Mouse (Mus musculus): ENCODE measurements around the gene P2ry14. TPM values are rescaled to one million over a fixed set of nuclear protein-coding genes. Genes with fewer than 3 reads are reported as not detected.
A peak's percentile ranks its signal among the peaks of the same experiment; 100 is the strongest.
"Not testable (repeated sequence)": the region's sequence is repeated elsewhere in the genome, so short reads cannot be mapped to it uniquely, and the experiment has no call there.

P2ry14 gene
- polyA plus RNA-seq, 1 experiment from 2014 or later: 1.9 TPM

- DNase-seq (ENCODE audit: extremely low spot score, low spot score): no peak
- H3K36me3 ChIP-seq (replicated peaks): no peaks in the 10 kb centered on the region; the same call in 1 of the 2 replicates
- WGBS: 13% methylated on average over 6 of the region's 6 CpGs
- no peaks in the 10 kb centered on the region for H3K27me3 ChIP-seq (ENCODE audit: poor library complexity, severe bottlenecking)
- H3K27ac ChIP-seq: no peak overlapping the region
- H3K4me3 ChIP-seq: no peak overlapping the region
- H3K4me1 ChIP-seq: peaks cover 18% of the 10 kb centered on the region
- no peaks in the 10 kb centered on the region for H3K9me3 ChIP-seq
Measured at GRCm38 (mm10) chr3:59080293-59080916, 73.0 kb downstream of the P2ry14 start.

- Histone ChIP-seq H3K27ac (no peak overlapping the region), H3K4me3 (no peak overlapping the region), H3K9me3 (no peaks in the 10 kb centered on the region), H3K36me3 (replicated peaks) (no peaks in the 10 kb centered on the region; the same call in 1 of the 2 replicates), H3K27me3 (ENCODE audit: poor library complexity, severe bottlenecking) (no peaks in the 10 kb centered on the region), H3K4me1 (peaks cover 18% of the 10 kb centered on the region)
- peak; percentile 49 for DNase-seq (ENCODE audit: extremely low spot score, low spot score)
- WGBS: 39% methylated on average over 4 of the region's 4 CpGs
Measured at GRCm38 (mm10) chr3:59079327-59079726, 74.1 kb downstream of the P2ry14 start.

GRCm38 (mm10) chr3:59078585-59078984 lies 74.8 kb downstream of the P2ry14 start:
- no peaks in the 10 kb centered on the region for H3K36me3 ChIP-seq (replicated peaks)
- no peak for DNase-seq (ENCODE audit: extremely low spot score, low spot score)
- H3K4me1 ChIP-seq: peaks cover 18% of the 10 kb centered on the region
- H3K4me3 ChIP-seq: no peak overlapping the region
- H3K9me3 ChIP-seq: no peaks in the 10 kb centered on the region
- H3K27me3 ChIP-seq (ENCODE audit: poor library complexity, severe bottlenecking): no peaks in the 10 kb centered on the region
- 88% methylated on average over 11 of the region's 11 CpGs for WGBS
- no peak overlapping the region for H3K27ac ChIP-seq

GRCm38 (mm10) chr3:59077278-59077677 lies 76.1 kb downstream of the P2ry14 start:
- DNase-seq (ENCODE audit: extremely low spot score, low spot score): no peak
- Histone ChIP-seq H3K27me3 (ENCODE audit: poor library complexity, severe bottlenecking) (no peaks in the 10 kb centered on the region), H3K9me3 (no peaks in the 10 kb centered on the region), H3K36me3 (replicated peaks) (no peaks in the 10 kb centered on the region), H3K4me1 (peaks cover 18% of the 10 kb centered on the region), H3K27ac (no peak overlapping the region), H3K4me3 (no peak overlapping the region)
- WGBS: 67% methylated on average over 4 of the region's 4 CpGs

- H3K4me1 ChIP-seq; H3K36me3 ChIP-seq (replicated peaks); H3K27ac ChIP-seq; H3K9me3 ChIP-seq; H3K27me3 ChIP-seq (ENCODE audit: poor library complexity, severe bottlenecking); DNase-seq (ENCODE audit: extremely low spot score, low spot score); H3K4me3 ChIP-seq: not testable (repeated sequence)
- WGBS: 89% methylated on average over 1 of the region's 1 CpGs
Measured at GRCm38 (mm10) chr3:59069071-59069470, 84.3 kb downstream of the P2ry14 start.

GRCm38 (mm10) chr3:59066558-59067294 lies 86.7 kb downstream of the P2ry14 start:
- Histone ChIP-seq H3K9me3 (no peaks in the 10 kb centered on the region), H3K4me1 (peaks cover 5% of the 10 kb centered on the region; the same call in 1 of the 2 replicates), H3K4me3 (no peak overlapping the region), H3K27ac (no peak overlapping the region), H3K36me3 (replicated peaks) (no peaks in the 10 kb centered on the region), H3K27me3 (ENCODE audit: poor library complexity, severe bottlenecking) (no peaks in the 10 kb centered on the region)
- 82% methylated on average over 8 of the region's 8 CpGs for WGBS
- DNase-seq (ENCODE audit: extremely low spot score, low spot score): no peak

- H3K9me3 ChIP-seq: no peaks in the 10 kb centered on the region
- H3K27me3 ChIP-seq (ENCODE audit: poor library complexity, severe bottlenecking): no peaks in the 10 kb centered on the region
- H3K4me3 ChIP-seq: no peak overlapping the region
- H3K4me1 ChIP-seq: peaks cover 5% of the 10 kb centered on the region; the same call in 1 of the 2 replicates
- no peak for DNase-seq (ENCODE audit: extremely low spot score, low spot score)
- no peaks in the 10 kb centered on the region for H3K36me3 ChIP-seq (replicated peaks)
- WGBS: 84% methylated on average over 3 of the region's 3 CpGs
- no peak overlapping the region for H3K27ac ChIP-seq
Measured at GRCm38 (mm10) chr3:59065937-59066336, 87.5 kb downstream of the P2ry14 start.

Other genes with a start within 250 kb of the P2ry14 start
- 2.9 and 3.1 TPM in 2 replicates for gene Med12l, start 147.8 kb downstream of the P2ry14 start, polyA plus RNA-seq (2016; fragmentation: Nextera tagmentation; extraction: Ambion mirVana)
- gene Gpr171, start 51.8 kb downstream of the P2ry14 start, polyA plus RNA-seq (2016; fragmentation: Nextera tagmentation; extraction: Ambion mirVana): 1.6 TPM in 2 replicates
- gene Gpr87, start 41.5 kb upstream of the P2ry14 start, polyA plus RNA-seq (2016; fragmentation: Nextera tagmentation; extraction: Ambion mirVana): 0.17 and 0.20 TPM in 2 replicates
- gene P2ry13, start 57.3 kb upstream of the P2ry14 start, polyA plus RNA-seq (2016; fragmentation: Nextera tagmentation; extraction: Ambion mirVana): 0.52 and 0.67 TPM in 2 replicates
- 0.62 and 0.63 TPM in 2 replicates for gene P2ry12, start 109.3 kb upstream of the P2ry14 start, polyA plus RNA-seq (2016; fragmentation: Nextera tagmentation; extraction: Ambion mirVana)
- 2.3 and 2.6 TPM in 2 replicates for gene Igsf10, start 190.8 kb upstream of the P2ry14 start, polyA plus RNA-seq (2016; fragmentation: Nextera tagmentation; extraction: Ambion mirVana)